Mouse (Mus musculus) adrenal gland, postnatal 14 days (tissue): ENCODE results near the gene Mgat5b. TPM values are rescaled to one million over a fixed set of nuclear protein-coding genes. Genes with fewer than 3 reads are reported as not detected.
A peak's percentile ranks its signal among the peaks of the same experiment; 100 is the strongest.

ENCODE experiments used
- DNase-seq: peaks from one replicate; pipeline ENCODE4 v3.0.0; 2021; ENCODE audit warnings: mixed read lengths
- total RNA-seq: library from RNA; stranded (reverse); gene quantifications from 2 replicates; pipeline ENCODE4 v1.2.3, GENCODE M21; 2021

The Mgat5b gene
- total RNA-seq, 1 experiment from 2014 or later: 0.59 TPM

- no peak for DNase-seq
Measured at GRCm38 (mm10) chr11:116982543-116982942, 63.9 kb downstream of the Mgat5b start.

DNA sequence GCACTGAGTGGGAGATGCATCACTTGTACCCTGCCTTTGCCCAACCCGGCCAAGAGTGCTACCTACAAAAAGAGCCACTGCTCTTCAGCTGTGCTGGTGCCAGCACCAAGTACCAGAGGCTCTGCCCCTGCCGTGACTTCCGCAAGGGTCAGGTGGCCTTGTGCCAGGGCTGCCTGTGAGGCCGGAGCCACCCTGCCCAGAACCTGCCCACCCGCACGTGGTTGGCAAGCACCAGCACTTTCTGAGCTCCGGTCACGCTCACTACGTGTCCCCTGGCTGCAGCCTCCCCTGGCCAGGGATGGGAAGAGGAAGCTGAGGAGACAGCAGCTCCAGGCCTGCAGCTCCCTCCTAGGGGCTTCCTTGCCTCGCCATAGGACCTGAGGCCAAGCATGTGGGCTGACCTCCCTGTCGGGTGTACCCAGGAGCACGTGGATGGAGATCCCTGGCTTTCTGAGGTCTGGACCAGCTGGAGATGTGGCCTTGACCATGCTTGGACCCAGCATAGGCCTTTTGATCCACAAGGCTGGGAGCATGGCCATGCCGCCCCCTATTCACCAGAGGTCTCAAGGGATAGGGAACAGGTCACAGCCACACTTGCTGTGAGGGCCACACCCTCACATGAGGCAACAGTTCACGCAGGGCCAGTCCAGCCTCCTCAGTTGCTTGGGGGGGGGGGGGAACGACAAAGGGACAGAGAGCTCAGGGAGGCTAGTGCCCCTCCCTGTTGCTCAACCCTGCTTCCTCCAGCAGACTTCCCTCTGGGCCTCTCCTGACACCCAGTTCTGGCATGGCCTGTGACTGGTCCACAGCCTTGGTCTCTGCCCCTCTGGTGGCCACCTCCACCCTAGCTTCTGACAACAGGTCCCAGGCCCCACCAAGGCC lies 67.1 kb downstream of the Mgat5b start:
- DNase-seq: peak; percentile 66

DNA sequence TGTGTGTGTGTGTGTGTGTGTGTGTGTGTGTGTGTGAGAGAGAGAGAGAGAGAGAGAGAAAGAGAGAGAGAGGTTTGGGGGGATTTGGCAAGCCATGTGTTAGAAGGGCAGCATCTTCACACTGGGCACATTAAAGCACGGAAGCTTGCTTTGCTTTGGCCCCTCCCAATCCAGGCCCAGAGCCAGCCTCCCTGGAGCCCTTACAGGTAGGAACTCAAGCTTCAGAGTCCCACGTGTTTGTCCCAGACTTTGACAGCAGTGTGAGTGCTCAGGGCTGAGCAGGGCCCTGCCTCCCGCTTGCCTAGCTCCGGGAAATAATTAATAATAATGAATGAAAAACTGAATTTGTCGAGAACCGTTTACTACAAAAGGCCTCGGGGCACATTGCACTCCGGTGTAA lies 69.5 kb downstream of the Mgat5b start:
- DNase-seq: peak; percentile 40

DNA sequence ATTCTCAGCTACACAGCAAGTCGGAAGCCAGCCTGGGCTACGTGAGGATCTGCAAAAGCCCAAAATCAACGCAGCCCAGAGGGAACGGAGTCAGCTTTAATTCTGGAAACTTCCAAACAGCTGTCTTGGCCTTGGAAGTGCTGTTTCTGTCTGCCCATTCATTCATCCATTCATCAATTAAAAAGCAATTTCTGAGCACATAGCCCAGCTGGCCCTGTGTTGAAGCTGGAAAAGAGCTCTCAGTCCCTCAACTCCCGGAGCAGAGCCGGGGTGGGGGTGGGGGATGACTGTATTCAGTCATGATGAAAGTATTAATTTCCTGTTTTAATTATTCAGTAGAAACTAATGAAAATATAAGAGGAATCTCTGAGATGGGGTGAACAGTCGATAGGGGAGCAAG lies 71.6 kb downstream of the Mgat5b start:
- no peak for DNase-seq

DNA sequence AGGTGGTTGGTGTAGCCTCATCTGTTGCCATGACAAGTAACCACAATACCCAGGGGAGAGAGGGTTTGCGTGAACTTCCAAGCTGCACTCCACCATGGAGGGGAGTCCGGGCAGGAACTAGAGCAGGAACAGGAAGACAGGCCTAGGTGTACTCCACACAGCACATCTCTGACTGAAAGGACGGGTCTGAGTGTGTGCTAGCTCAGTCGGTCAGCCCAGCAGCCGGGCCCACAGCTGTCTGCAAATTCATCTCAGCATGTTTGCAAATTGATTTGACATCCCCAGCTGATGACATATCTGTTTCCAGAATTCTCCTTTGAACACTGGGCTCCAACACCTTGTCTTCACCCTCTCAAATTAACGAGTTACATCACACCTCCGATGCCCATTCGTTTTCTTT lies 72.7 kb downstream of the Mgat5b start:
- DNase-seq: no peak

GRCm38 (mm10) chr11:116991964-116992363 lies 73.3 kb downstream of the Mgat5b start:
- DNase-seq: no peak

DNA sequence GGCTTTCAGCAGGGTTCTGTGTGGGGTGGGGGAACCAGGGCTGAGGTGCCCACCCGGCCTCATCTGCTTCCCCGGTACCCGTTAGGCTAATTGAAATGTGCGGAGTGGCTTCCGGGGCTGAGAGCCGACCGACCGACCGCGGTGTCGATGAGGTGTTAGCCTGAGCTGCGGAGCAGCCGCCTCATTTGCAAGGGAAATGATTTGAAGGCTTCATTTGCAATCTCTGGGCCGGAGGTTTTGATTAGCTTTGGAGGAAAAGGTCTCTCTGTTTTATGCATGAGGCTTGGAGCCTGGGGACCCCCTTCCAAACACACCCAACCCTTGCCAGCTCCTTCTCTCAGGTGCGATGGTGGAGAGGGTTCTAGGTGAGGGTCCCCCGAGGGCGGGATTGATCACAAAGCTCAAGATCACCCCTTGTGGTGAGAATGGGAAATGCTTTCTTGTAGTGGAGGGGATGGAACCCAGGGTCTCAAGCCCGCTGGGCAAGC lies 75.5 kb downstream of the Mgat5b start:
- peak; percentile 48 for DNase-seq

DNA sequence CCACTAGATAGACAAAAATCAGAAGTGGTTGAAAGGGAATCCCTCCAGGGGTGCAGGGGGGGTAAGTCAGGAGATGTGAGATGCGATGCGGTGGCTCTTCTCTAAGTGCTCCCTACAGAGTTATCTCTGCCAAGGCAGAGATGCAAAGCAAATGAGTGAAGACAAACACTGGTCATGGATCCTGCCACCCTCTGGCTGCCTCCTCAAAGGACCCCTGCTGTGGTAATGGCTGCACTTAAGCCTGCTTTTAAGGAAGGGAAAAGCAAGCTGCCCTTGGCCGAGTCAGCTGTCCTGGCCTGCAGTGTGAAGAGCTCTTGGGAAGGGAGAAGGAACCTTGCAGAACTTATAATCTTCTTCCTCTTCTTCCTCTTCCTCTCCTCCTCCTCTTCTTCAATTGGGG lies 78.3 kb downstream of the Mgat5b start:
- no peak for DNase-seq

DNA sequence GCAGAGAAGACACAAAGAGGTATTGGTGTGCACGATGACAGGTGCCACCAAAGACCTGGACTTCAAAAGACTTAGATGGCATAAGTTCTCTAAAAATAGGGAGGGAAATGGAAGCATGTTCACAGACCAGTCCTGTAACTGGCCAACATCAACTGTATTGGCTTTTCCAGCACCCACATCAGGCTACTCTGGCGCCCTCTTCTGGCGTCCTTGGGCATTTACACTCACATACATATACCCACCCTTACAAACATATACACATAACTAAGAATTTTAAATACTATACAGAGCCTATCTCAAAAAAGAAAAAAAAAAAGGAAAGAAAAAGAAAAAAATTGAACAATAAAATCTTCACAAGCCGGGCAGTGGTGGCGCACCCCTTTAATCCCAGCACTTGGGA lies 80.3 kb downstream of the Mgat5b start:
- DNase-seq: no peak

GRCm38 (mm10) chr11:117000219-117000618 lies 81.6 kb downstream of the Mgat5b start:
- no peak for DNase-seq

GRCm38 (mm10) chr11:117001789-117002188 lies 83.1 kb downstream of the Mgat5b start:
- no peak for DNase-seq

- no peak for DNase-seq
Measured at GRCm38 (mm10) chr11:117003503-117003902, 84.8 kb downstream of the Mgat5b start.

DNA sequence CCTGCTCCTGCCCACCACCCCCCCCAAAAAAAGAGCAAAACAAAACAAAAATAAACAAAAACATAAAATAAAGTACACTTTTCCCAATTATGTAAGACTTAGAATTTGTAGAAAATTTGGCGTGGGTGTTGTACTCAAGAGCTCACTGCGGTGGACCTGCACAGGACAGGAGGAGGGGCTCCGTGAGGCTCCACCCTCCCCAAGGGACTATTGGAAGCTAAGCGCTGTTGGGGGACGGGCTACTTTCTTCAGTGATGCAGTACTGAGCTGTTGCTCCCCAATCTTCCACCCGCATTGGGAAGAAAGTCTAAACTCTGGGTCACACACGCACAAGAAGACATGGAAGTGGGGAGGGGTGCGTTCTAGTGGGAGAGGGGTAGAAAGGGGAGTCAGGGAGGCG lies 85.6 kb downstream of the Mgat5b start:
- DNase-seq: no peak

DNA sequence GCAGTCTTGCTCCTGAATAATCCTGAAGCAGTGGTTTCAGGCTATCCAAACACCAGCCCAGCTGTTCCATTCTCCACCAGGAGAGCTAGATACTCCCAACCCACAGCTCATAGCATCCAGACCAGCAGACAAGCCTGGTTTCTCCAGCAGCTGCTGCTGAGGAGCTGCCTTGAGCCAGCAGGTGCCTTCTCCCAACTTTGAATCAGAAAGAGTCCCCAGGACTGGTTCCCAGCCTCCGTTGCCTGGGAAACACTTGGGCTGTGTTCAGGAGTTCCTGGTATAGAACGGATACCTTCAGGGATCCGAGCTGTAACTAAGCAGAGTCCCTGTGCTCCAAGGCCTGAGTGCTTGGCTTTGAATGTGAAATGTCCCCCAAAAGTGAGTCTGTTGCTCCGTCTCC lies 98.8 kb downstream of the Mgat5b start:
- no peak for DNase-seq

DNA sequence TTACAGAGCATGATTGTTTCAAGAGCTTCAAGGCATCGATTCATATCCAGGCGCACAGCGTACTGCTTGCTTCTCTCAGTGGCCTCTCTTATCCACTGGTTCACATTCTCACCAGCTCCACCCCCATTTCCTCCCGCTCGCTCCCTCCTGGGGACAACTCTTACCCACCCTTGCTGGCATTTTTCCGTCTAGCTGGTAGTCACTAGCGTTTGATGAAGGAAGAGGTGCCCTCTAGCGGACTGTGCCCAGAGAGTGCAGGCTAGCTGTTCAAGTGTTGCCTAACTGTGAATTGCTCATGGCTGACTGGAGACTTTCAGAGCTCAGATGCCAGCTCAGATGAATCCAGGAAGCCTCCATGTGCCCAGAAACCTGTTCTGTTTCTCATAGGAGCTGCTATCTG lies 99.7 kb downstream of the Mgat5b start:
- DNase-seq: peak; percentile 86

GRCm38 (mm10) chr11:117021026-117021425 lies 102.4 kb downstream of the Mgat5b start:
- no peak for DNase-seq

GRCm38 (mm10) chr11:117023537-117023936 lies 104.9 kb downstream of the Mgat5b start:
- no peak for DNase-seq

DNA sequence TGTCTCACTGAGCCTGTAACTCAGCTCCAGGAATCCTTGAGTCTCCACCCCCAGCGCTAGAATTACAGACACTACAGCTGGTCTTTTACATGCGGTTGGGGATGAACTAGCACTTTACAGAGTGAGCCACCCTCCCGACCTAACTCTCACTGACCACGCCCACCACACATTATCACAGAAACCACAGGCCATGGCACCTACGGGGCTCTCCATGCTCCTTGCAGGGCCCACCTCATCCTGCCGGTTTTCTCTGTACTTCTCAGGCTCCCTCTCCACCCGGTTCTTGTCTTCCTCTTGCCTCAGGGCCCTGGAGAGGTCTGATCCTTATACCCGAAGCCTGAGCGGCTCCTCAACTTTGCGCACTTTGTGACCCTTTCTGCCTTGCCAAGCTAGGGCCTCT lies 109.0 kb downstream of the Mgat5b start:
- no peak for DNase-seq

GRCm38 (mm10) chr11:117028861-117029568 lies 110.4 kb downstream of the Mgat5b start:
- no peak for DNase-seq

- DNase-seq: no peak
Measured at GRCm38 (mm10) chr11:117029569-117029955, 110.9 kb downstream of the Mgat5b start.

DNA sequence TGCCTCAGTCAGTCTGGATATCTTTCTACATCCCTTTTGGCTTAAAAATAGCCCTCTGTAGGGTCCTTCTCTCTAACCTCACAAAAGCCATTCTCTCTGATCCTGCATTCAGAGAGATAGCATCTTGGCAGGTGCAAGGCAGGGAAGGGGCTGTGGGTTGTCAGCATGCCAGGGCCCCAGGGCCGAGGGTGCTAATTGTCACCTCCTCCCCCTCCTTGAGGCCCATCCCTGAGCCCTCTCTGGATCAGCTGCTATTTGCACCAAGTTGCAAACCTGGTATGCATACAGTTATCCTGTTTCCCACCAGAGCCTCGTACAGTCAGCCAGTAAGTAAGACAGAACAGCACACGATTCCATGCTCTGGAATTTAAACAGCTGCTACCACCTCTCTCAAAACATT lies 111.4 kb downstream of the Mgat5b start:
- no peak for DNase-seq

DNA sequence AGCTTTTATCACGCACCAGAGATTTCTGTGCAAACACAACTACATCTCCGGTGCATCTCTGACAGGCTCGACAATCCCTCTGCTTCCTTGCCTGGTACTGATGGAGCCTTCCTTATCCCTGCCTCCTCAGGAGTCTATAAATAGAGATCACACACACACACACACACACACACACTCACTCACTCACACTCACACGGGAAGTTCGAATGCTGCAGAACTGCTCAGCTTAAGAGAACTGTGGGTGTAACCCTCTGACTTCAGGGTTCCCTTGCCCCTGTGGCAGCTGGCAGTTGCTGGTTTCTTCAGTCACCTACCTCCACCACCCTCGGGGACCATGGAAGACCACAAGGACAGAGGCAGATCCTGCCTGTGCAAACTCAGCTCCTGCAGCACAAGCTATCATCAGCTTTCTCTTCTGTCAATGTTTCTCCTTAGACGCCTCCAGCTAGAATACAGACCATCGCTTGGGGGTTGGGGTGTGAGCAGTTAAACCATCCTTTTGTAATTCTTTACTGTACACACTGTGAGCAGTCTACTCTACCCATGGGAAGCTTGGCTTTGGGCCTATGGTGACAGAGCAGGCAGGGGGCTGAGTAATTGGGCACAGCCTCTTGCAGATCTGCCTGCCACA lies 111.9 kb downstream of the Mgat5b start:
- DNase-seq: no peak

- no peak for DNase-seq
Measured at GRCm38 (mm10) chr11:117031249-117031648, 112.6 kb downstream of the Mgat5b start.
